Mouse (Mus musculus): Measurements from ENCODE around the gene Mxd4. TPM values are rescaled to one million over a fixed set of nuclear protein-coding genes. Genes with fewer than 3 reads are reported as not detected.

Mxd4 gene
- polyA plus RNA-seq, 1 experiment = 51.1 TPM

- no peak for TF ChIP-seq CTCF (IDR thresholded peaks at IDR 0.05; ENCODE audit: control insufficient read depth, insufficient read depth, low read length)
- H3K27ac ChIP-seq (ENCODE audit: control insufficient read depth, insufficient read depth, low read depth, low read length, poor library complexity) = no peak overlapping the region
- H3K4me1 ChIP-seq (ENCODE audit: control insufficient read depth, insufficient read depth, low read length) = no peaks in the 10 kb centered on the region
- no peak overlapping the region for H3K4me3 ChIP-seq (replicated peaks; ENCODE audit: control insufficient read depth, low read depth, low read length)
- 64% methylated on average over 5 of the region's 5 CpGs for WGBS
These were observed 12.2 kb downstream of the Mxd4 start for GRCm38 (mm10) chr5:34175403-34175694.

GRCm38 (mm10) chr5:34174550-34175402, 12.7 kb downstream of the Mxd4 start:
- no peaks in the 10 kb centered on the region for H3K4me1 ChIP-seq (ENCODE audit: control insufficient read depth, insufficient read depth, low read length)
- H3K27ac ChIP-seq (ENCODE audit: control insufficient read depth, insufficient read depth, low read depth, low read length, poor library complexity) = no peak overlapping the region
- no peak for TF ChIP-seq POLR2A (IDR thresholded peaks at IDR 0.05; ENCODE audit: borderline replicate concordance, control insufficient read depth, low read depth, low read length)
- no peak for TF ChIP-seq CTCF (IDR thresholded peaks at IDR 0.05; ENCODE audit: control insufficient read depth, insufficient read depth, low read length)
- 86% methylated on average over 5 of the region's 5 CpGs for WGBS
- no peak overlapping the region for H3K4me3 ChIP-seq (replicated peaks; ENCODE audit: control insufficient read depth, low read depth, low read length)

- TF ChIP-seq POLR2A (IDR thresholded peaks at IDR 0.05; ENCODE audit: borderline replicate concordance, control insufficient read depth, low read depth, low read length) (no peak), CTCF (IDR thresholded peaks at IDR 0.05; ENCODE audit: control insufficient read depth, insufficient read depth, low read length) (no peak)
- no peak overlapping the region for H3K27ac ChIP-seq (ENCODE audit: control insufficient read depth, insufficient read depth, low read depth, low read length, poor library complexity)
- H3K4me1 ChIP-seq (ENCODE audit: control insufficient read depth, insufficient read depth, low read length) = no peaks in the 10 kb centered on the region
- WGBS = 87% methylated on average over 2 of the region's 2 CpGs
- H3K4me3 ChIP-seq (replicated peaks; ENCODE audit: control insufficient read depth, low read depth, low read length) = no peak overlapping the region
These were observed 13.5 kb downstream of the Mxd4 start for GRCm38 (mm10) chr5:34174021-34174420.

GRCm38 (mm10) chr5:34170726-34171125, 16.8 kb downstream of the Mxd4 start:
- no peak for TF ChIP-seq CTCF (IDR thresholded peaks at IDR 0.05; ENCODE audit: control insufficient read depth, insufficient read depth, low read length)
- TF ChIP-seq POLR2A (IDR thresholded peaks at IDR 0.05; ENCODE audit: borderline replicate concordance, control insufficient read depth, low read depth, low read length) = no peak
- 45% methylated on average over 4 of the region's 4 CpGs for WGBS
- no peak overlapping the region for H3K27ac ChIP-seq (ENCODE audit: control insufficient read depth, insufficient read depth, low read depth, low read length, poor library complexity)
- H3K4me3 ChIP-seq (replicated peaks; ENCODE audit: control insufficient read depth, low read depth, low read length) = no peak overlapping the region
- no peaks in the 10 kb centered on the region for H3K4me1 ChIP-seq (ENCODE audit: control insufficient read depth, insufficient read depth, low read length)

GRCm38 (mm10) chr5:34169954-34170353, 17.6 kb downstream of the Mxd4 start:
- Histone ChIP-seq H3K27ac (ENCODE audit: control insufficient read depth, insufficient read depth, low read depth, low read length, poor library complexity) (peak overlapping the region; percentile 76), H3K4me1 (ENCODE audit: control insufficient read depth, insufficient read depth, low read length) (no peaks in the 10 kb centered on the region), H3K4me3 (replicated peaks; ENCODE audit: control insufficient read depth, low read depth, low read length) (no peak overlapping the region)
- TF ChIP-seq CTCF (IDR thresholded peaks at IDR 0.05; ENCODE audit: control insufficient read depth, insufficient read depth, low read length) (no peak), POLR2A (IDR thresholded peaks at IDR 0.05; ENCODE audit: borderline replicate concordance, control insufficient read depth, low read depth, low read length) (no peak)
- WGBS = 48% methylated on average over 3 of the region's 3 CpGs

- 0 out of 2 replicates have a peak, but pooled peaks have one; percentile 5 for TF ChIP-seq CTCF (IDR thresholded peaks at IDR 0.05; ENCODE audit: control insufficient read depth, insufficient read depth, low read length)
- TF ChIP-seq POLR2A (IDR thresholded peaks at IDR 0.05; ENCODE audit: borderline replicate concordance, control insufficient read depth, low read depth, low read length) = peak; percentile 80
- Histone ChIP-seq H3K27ac (ENCODE audit: control insufficient read depth, insufficient read depth, low read depth, low read length, poor library complexity) (peak within 1 kb of the TSS; percentile 90), H3K4me1 (ENCODE audit: control insufficient read depth, insufficient read depth, low read length) (no peaks in the 10 kb centered on the region; the same call in 1 of the 2 replicates), H3K4me3 (replicated peaks; ENCODE audit: control insufficient read depth, low read depth, low read length) (peak within 1 kb of the TSS; percentile 89)
- WGBS = under 1% methylated on average over 57 of the region's 57 CpGs
These were observed 18.3 kb downstream of the Mxd4 start, which contains the start of the genes Poln and Haus3 for GRCm38 (mm10) chr5:34168950-34169891. Poln (minus strand) TSS chr5:34169448. Haus3 (minus strand) TSS chr5:34169527.

- WGBS = 70% methylated on average over 4 of the region's 4 CpGs
- no peak for TF ChIP-seq CTCF (IDR thresholded peaks at IDR 0.05; ENCODE audit: control insufficient read depth, insufficient read depth, low read length)
- no peak for TF ChIP-seq POLR2A (IDR thresholded peaks at IDR 0.05; ENCODE audit: borderline replicate concordance, control insufficient read depth, low read depth, low read length)
These were observed 19.7 kb downstream of the Mxd4 start for GRCm38 (mm10) chr5:34167857-34168256.

GRCm38 (mm10) chr5:34165793-34166192, 21.7 kb downstream of the Mxd4 start:
- Histone ChIP-seq H3K27ac (ENCODE audit: control insufficient read depth, insufficient read depth, low read depth, low read length, poor library complexity) (no peak overlapping the region), H3K4me1 (ENCODE audit: control insufficient read depth, insufficient read depth, low read length) (no peaks in the 10 kb centered on the region; the same call in 1 of the 2 replicates), H3K4me3 (replicated peaks; ENCODE audit: control insufficient read depth, low read depth, low read length) (no peak overlapping the region)
- TF ChIP-seq CTCF (IDR thresholded peaks at IDR 0.05; ENCODE audit: control insufficient read depth, insufficient read depth, low read length) (no peak), POLR2A (IDR thresholded peaks at IDR 0.05; ENCODE audit: borderline replicate concordance, control insufficient read depth, low read depth, low read length) (no peak)
- 28% methylated on average over 4 of the region's 4 CpGs for WGBS

More at GRCm38 (mm10) chr5:34167857-34168256, 19.7 kb downstream of the Mxd4 start:
- H3K4me1 ChIP-seq (ENCODE audit: control insufficient read depth, insufficient read depth, low read length) = no peaks in the 10 kb centered on the region; the same call in 1 of the 2 replicates
- no peak overlapping the region for H3K4me3 ChIP-seq (replicated peaks; ENCODE audit: control insufficient read depth, low read depth, low read length)
- H3K27ac ChIP-seq (ENCODE audit: control insufficient read depth, insufficient read depth, low read depth, low read length, poor library complexity) = no peak overlapping the region

Measured in bone marrow, adult 2 months (tissue).